Mouse (Mus musculus): ENCODE data around the gene Cox6a2.

Gene Cox6a2

DNA sequence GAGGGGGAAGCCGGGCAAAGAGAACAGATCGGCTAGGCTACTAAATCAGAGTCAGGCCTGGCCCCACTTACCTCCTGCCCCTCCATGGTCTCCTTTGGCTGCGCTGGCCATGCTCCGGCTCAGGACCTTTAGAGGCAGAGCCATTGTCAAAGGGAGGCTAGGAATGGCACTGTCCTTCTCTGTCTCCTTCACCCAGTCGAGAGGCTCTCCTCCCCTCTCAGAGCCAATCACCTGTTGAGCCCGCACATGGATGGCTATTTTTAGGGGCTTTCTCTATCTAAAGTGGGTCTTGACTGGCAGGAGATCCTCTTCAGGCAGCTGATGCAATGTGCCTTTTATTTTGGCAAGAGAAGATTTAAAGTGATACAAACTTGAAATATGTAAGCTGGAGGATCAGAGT, at the start of gene Cox6a2:
TSS of gene Cox6a2 (minus strand) at position 236 of the 400 bp plus-strand sequence.
- no peak for DNase-seq (ENCODE audit: low spot score in 2 of 2)

DNA sequence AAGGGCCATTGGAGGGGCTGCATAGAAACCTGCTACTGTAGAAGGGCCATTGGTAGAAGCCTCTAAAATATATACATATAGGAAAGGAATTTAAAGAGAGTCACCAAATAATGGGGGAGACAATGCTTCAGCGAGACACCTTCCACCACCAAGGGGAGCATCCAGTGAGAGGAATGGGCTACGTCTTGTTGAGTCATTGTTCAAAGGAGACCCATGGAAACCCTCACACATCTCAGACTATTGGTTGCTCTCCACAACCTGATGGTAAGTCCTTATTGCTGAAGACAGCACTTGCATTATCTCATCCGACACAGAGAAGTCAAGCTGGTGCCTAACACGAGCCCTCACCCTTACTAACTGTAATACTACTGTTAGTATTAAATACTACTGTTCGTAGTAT, 49.6 kb upstream of the Cox6a2 start:
- DNase-seq (ENCODE audit: low spot score in 2 of 2): no peak

DNA sequence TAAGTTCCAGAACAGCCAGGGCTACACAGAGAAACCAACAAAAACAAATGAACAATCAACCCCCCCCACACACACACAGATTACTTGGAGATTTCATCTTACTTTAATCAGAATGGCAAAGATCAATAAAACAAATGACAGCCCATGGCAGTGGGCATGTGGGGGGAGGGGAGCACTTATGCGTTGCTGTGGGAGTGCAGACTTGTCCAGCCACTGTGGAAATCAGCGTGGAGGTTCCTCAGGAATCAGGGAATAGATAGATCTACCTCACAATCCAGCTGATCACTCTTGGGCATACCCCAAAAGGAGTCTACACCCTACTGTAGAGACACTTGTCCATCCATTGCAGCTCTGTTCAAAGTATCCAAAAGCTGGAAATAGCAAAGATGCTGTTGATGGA, 48.8 kb upstream of the Cox6a2 start:
- DNase-seq (ENCODE audit: low spot score in 2 of 2): no peak

DNA sequence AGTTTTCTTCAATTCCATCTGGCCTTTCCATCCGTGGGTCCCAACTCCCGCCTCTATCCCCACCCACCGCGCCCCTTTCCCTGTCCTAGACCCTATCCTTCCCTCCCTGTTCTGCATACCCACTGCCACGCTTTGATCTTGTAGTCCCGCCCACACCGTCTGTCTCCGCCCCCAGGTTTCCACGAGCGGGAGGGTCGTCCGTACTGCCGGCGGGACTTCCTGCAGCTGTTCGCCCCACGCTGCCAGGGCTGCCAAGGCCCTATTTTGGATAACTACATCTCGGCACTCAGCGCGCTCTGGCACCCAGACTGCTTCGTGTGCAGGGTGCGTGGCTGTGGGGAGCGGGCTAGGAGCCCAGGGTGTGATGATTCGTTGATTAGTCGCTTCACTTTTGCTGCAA, 46.4 kb upstream of the Cox6a2 start:
- DNase-seq (ENCODE audit: low spot score in 2 of 2): peak; percentile 75 to 77

DNA sequence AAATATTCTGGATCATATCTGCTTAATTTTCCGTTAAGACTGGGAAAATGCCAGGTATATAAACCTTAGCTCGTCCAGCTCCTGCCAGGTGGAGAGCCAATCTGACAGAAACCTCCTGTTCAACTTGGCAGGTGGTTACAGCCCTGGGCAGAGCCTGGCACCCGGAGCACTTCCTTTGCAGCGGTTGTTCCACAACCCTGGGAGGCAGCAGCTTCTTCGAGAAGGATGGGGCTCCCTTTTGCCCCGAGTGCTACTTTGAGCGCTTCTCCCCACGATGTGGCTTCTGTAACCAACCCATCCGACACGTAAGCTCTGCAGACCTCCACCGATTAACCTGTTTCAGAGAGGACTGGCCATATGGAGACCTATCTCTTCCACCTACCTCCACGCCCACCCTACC, 45.8 kb upstream of the Cox6a2 start:
- DNase-seq (ENCODE audit: low spot score in 2 of 2): no peak

DNA sequence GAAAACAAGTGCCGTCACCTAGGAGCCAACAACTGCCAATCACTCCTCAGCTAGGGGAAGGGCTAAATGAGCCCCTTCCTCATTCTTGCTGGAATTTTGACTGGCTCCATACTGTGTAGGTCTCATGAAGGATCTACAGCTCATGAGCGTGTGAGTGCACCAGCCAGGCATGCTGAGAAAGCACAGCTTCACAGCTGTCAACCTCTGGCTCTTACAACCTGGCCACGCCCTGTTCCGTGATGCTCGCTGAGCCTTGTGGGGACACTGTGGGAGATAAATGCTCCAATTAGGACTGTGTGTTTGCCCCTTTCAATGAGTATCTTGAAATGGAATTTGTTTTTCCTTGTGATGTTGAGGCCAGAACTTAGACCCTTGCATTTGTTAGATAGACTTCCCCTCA, 43.8 kb upstream of the Cox6a2 start:
- no peak for DNase-seq (ENCODE audit: low spot score in 2 of 2)

DNA sequence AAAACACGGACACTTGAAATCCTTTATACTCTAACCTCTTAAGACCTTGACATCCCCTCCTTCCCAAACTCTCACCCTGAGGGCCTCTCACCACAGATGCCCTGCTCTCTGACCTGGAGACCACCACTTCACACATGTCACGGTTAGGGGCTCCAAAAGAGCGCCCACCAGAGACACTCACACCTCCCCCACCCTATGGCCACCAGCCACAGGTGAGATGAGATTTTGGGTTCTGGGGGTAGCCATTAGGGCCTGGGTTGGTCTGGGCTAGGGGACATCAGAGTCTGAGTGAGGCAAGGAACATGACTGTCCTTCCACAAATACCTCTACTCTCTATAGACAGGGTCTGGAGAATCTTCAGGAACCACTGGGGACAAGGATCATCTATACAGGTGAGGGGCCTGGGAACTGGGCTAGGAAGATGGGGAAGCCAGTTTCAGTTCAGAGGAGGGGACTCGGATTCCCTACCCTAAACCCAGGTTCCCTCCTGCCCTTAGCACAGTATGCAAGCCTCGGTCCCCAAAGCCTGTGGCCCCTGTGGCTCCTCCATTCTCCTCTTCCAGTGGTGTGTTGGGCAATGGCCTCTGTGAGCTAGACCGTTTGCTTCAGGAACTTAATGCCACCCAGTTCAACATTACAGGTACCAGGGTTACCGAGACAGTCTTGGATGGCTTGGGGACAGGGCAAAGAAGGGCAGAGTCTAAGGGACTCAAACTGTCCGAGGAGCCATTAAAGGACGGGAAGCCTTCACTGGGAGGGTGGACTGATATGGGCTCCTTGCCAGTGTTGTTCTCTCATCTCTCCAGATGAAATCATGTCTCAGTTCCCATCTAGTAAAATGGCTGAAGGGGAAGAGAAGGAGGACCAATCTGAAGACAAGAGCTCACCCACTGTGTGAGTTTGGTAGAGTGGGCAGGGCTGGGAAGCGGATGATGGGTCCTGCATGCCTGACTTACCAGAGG, 42.2 kb upstream of the Cox6a2 start:
- no peak for DNase-seq (ENCODE audit: low spot score in 2 of 2)

DNA sequence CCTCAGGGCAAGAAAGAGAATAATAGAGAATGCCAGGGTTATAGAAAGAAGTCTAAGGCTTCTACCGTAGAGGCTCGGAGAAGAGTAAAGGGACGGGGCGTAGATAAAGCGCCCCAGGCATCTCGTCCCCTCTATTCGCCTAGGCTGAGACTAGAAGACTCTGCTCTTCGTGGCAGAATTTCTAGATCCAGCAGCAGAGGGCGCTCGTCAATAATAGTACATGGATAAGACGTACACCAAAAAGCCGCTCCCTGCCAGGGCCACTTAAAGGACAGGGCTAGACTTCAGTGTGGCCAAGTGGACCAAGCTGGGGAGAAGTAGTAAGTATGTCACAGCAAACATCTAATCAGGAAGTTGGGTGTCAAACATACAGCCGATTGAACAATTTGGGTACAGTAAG, 41.3 kb upstream of the Cox6a2 start:
- peak; percentile 73 to 85 for DNase-seq (ENCODE audit: low spot score in 2 of 2)

DNA sequence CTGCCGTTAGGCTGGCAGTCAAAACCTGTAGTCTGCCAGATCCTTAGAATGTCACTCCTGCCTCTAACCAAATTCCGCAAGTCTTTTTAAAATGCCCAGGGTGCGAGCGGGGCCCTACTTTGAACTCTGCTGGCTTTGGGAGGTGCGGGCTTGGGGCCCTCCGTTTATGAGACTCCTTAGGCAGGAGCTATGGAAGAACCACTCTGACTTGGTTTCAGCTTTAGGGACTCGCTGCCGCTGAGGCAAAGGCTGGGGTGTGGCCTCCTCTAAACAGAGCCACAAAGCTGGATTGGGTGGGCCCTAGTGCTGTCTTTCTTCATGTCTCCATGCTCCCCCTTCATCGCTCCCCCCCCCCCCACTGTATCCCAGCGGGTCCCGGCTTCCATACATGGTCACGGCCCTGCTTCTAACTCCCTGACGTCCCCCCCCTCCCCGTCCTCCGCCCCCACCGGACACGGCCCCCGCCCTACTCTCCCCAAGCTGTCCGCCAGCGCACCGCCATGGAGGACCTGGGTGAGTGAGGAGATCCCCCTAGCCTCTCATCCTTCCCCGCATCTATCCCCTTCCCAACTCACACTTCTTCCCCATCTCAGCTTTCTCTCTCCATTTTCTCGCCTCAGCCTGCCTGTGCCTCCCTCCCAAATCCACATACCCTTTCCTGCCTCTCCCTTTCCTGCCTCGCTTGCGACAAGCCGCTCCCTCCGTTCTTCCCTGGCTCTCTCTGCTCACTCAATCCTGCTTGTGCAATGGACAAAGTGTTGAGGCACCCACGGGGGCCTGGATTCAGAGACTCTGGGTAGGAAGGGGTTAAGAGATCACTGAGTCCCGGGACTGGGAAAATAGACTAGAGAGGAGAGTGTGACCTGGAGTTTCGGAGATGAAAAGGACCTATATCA, 40.6 kb upstream of the Cox6a2 start, which contains the start of gene Tgfb1i1:
TSS of gene Tgfb1i1 (plus strand) at position 317 of the 896 bp plus-strand sequence.
- DNase-seq (ENCODE audit: low spot score in 2 of 2): peak in 1 of 2 experiments; percentile 50

DNA sequence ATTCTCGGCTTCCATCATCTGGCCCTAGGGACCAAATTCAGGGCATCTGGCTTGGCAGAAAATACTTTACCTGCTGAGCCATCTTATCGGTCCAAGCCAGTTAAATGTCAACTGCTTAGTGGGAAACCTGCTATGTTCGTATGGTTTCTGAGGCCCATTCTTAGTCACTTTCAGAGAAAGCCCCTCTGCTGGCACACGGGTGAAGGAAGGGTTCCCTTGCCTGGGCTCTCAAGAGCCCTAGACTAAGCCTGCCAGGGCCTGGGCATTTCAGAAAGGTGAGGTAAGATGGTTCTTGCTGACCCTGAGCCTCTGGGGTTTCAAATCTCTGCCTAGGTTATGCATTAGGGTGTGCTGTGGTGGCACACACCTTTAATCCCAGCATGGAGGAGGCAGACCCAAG, 39.4 kb upstream of the Cox6a2 start:
- DNase-seq (ENCODE audit: low spot score in 2 of 2): no peak

DNA sequence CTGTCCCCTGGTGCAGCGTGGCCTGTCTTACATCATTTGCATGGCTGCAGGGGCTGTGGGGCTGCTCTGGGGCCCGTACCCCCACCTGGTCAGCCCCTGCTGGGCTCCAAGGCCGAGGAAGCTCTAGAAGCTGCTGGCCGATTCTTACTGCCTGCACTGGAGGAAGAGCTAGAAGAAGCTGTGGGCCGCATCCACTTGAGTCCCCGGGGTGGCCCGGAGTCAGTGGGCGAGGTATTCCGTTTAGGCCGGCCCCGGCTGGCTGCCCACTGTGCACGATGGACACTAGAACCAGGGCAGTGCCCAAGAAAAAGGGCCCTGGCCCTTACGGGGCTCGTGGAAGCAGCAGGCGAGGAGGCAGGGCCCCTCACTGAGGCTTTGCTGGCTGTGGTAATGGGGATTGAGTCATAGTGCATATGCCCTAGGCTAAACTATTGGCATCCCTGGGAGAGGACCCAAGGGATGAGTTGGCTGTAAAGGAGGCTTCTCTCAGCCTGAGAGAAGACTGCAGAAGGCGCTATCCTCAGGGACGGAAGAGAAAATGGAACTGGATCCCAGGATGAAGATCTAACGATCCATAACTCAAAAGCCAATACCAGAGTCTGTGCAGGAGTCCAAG, 38.3 kb upstream of the Cox6a2 start:
- no peak for DNase-seq (ENCODE audit: low spot score in 2 of 2)

DNA sequence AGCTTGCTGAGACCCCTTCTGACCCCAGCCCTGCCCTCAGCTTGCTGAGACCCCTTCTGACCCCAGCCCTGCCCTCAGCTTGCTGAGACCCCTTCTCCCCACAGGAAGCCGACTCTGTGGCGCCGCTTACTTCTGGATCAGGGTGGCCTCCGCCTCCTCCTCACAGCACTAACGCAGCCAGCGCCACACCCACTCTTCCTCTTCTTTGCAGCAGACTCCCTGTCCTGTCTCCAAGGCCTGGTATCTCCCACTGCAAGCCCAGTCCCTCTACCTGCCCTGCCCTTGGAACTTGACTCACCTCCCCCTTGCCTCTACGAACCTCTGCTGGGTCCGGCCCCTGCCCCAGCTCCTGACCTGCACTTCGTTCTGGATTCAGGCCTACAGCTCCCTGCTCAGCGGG, 37.7 kb upstream of the Cox6a2 start:
- no peak for DNase-seq (ENCODE audit: low spot score in 2 of 2)

DNA sequence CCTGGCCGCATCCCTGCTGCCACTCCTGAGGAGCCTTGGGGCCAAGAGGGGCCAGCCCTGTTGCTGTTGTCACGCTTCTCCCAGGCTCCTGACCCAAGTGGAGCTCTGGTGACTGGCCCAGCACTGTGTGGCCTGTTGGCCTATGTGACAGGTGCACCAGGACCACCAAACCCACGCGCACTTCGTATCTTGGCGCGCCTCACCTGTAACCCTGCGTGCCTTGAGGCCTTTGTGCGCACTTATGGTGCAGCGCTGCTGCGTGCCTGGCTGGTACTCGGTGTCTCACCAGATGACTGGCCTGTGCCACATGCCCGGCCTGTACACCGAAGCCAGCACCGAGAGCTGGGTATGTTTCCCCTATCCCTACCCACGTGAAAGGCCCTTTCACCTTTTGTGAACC, 36.1 kb upstream of the Cox6a2 start:
- DNase-seq (ENCODE audit: low spot score in 2 of 2): no peak

DNA sequence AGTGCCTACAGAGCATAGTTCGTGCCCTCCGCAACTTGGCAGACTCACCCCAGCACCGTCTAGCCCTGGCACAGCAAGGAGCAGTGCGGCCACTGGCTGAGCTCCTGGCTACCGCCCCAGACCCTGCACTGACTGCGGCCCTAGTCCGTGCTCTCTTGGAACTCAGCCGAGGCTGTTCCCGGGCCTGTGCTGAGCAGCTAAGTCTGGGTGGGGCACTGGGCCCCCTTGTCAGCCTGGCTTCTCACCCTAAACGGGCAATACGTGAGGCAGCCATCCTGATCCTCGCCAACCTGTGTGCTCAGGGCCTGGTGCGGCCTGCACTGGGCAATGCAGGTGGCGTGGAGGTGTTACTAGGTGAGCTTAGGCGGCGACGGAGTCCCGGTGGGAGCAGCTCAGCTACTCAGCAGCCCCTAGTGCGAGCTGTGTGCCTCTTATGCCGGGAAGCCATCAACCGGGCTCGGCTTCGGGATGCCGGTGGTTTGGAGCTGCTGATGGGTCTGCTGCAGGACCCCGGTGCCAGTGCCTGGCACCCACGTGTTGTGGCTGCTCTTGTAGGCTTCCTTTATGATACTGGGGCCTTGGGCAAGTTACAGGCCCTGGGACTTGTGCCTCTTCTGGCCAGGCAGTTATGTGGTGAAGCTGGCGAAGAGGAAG, 34.1 kb upstream of the Cox6a2 start:
- DNase-seq (ENCODE audit: low spot score in 2 of 2): no peak

DNA sequence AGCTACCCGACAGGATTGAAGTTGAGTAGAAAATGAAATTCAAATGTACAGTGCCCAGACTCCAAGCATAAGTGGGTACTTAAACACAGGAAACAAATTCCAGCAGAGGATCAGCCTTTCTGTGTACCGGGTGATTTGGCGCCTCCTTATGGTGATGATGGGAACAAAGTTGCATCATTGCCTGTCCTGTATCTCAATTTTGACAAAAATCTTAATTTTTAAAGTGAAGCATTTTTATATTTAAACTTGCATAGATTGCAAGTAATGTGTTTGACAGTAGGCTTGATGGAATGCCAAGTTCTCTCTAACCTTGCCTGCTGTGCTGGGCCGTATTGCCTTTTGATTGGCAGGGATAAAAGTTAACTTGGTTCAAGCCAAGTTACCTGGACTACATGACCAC, 32.8 kb upstream of the Cox6a2 start:
- no peak for DNase-seq (ENCODE audit: low spot score in 2 of 2)

DNA sequence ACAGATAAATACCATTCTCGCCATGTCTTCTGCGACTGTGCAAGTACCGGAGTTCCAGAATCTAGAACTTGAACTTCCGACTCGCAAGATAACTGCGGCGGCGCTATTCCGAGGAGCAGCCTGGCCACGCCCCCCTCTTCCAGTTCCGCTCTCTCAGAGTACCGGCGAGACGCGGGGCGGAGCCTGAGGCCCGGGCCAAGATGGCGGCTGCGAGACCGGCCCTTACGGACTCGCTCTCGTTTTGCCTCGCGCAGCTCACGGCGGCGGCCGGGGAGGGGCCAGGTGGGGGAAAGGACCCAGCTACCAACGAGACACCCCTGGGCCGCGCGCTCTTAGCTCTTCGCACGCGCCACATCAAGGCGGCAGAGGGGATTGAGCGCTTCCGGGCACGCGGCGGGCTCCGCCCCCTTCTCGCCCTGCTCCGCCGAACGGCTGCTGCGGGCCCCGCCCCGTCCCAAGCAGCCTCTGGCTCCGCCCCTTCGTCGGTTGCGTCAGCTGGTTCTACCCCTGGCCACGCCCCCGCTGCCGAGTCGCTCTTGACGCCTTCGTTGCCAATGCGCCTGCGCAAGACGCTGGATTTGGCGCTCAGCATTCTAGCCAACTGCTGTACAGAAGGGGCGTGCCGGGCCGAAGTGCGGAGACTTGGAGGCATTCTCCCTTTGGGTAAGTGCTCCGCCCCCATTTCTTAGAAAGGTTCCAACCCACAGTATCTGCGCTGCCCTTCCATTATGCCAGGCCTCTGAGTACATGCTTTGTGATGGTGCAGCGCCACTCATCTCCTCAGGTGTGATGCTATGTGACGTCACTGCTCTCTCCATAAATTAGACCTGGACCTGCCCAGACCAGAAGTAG, 32.0 kb upstream of the Cox6a2 start, which contains the start of gene 9130023H24Rik:
TSS of gene 9130023H24Rik (minus strand) at position 105 of the 852 bp plus-strand sequence.
- DNase-seq (ENCODE audit: low spot score in 2 of 2): peak; percentile 98

DNA sequence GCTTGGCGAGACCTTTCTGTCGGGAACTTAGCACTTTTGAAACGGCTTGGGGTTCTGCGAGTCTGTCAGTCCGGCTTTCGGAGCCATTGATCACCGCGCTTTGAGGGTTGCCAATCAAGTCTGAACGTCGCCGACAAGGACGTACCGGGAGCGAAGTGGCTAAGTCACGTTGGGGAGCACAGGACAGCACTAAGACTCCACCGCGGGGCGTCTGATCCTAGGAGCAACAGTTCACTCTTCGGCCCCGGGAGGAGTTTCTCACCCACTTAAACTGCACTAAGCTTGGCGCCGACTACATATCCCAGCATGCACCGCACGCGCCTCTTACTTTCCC, 31.4 kb upstream of the Cox6a2 start:
- no peak for DNase-seq (ENCODE audit: low spot score in 2 of 2)

DNA sequence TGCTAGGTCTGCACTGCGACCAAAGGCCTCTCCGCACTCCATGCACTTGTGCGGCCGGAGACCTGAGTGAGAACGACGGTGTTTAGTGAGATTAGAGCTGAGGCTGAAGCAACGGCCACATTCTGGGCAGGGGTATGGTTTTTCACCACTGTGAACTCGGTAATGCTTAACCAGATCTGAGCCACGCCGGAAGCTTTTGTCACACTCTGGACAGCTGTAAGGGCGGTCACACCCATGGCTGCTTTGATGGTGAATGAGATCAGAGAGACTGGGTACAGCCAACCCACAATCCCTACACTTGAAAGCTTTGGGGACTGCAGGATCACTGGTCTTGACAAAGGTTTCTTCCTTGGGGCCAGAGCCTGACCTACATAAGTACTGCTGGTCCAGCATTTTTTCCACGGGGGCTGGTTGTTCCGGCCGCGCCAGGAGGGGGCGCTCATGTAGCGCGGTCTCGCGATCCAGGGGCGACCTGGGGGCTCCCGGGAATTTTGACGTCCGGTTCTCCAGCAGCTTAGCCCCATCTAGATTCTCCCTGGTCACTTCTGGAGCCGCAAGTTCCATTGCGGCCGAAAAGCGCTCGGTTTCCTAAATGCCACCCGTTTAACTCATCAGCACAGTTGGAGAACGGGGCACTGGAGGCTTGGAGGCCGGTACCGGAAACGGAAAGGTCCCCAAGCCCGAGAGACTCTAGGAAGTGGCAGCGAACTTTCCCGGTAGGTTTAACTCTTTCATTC, 30.8 kb upstream of the Cox6a2 start, which contains the start of gene Armc5:
TSS of gene Armc5 (plus strand) at position 487 of the 737 bp plus-strand sequence.
- DNase-seq (ENCODE audit: low spot score in 2 of 2): peak; percentile 71 to 74

DNA sequence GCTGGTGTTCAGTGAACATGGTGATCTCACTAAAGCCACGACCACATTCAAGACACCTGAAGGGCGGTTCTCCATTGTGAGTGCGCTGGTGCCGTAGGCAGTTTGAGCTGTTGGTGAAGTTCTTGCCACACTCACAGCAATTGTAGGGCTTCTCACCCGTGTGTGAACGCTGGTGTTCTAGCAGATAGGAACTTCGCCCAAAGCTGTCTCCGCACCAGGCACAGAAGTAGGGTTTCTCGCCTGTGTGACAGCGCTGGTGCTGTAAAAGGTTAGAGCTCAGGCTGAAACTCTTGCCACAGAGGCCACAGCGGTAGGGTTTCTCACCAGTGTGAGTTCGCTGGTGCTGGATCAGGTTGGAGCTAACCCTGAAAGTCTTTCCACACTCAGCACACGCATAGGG, 30.2 kb upstream of the Cox6a2 start:
- DNase-seq (ENCODE audit: low spot score in 2 of 2): no peak

DNA sequence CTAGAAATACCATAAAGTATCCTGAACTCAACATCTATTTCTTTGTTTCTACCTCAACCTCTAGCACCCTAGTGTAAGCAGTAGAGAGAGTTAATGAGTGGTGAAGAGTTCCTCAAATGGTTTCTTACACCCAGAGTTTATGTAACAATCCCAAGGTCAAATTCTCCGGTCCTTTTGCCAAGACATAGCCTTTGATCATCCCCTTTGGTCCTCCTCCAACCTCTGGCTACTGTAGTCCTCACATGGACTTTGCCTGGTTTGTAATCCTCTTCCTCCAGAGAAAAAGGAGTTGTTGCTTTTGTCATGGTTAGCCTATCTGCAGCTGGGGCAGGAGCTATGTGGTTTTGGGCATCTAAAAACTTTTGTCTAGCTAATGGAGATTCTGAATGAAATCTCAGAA, 29.3 kb upstream of the Cox6a2 start:
- no peak for DNase-seq (ENCODE audit: low spot score in 2 of 2)

All from right cerebral cortex, postnatal 36 days (tissue).